Mouse (Mus musculus) stomach, postnatal 0 days (tissue): ENCODE data around the gene Ppan.

ENCODE experiments used
- CTCF ChIP-seq: IDR thresholded peaks from 2 replicates; pipeline ENCODE4 v1.5.1; 2016; ENCODE audit warnings: antibody characterized with exemption, low read depth, mild to moderate bottlenecking, moderate library complexity
- EP300 ChIP-seq: optimal IDR thresholded peaks from 2 replicates; pipeline ENCODE3; 2016; ENCODE audit warnings: antibody characterized with exemption

DNA sequence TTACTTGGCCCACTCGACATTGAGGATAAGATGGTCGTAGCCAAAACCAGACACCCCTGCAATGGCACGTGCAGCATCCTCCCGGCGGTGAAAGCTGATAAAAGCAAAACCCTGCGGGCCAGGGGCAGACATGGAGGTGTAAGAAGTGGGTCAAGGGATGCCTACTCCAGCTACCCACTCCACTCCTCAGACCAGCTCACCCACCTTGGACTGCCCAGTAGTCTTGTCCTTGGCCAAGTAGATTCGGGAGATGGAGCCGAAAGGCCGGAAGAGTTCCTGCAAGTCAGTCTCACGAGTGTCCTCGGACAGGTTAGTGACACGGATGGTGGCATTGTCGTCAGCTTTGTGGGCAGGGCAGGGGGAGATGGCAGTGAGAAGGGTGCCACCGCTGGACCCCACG lies 6.7 kb downstream of the Ppan start:
- TF ChIP-seq CTCF (no peak), EP300 (no peak)
